Mouse (Mus musculus): ENCODE results near the gene Cabp5.
"Not testable (repeated sequence)": the region's sequence is repeated elsewhere in the genome, so short reads cannot be mapped to it uniquely, and the experiment has no call there.

The Cabp5 gene

GRCm38 (mm10) chr7:13397832-13398231 is at the start of gene Cabp5:
TSS of gene Cabp5 (plus strand) at chr7:13398132.
- DNase-seq (ENCODE audit: low read depth, low spot score) = peak; percentile 6

GRCm38 (mm10) chr7:13355943-13356342 is 42.0 kb upstream of the Cabp5 start:
- no peak for DNase-seq (ENCODE audit: low read depth, low spot score)

- no peak for DNase-seq (ENCODE audit: low read depth, low spot score)
These were observed 17.3 kb upstream of the Cabp5 start for GRCm38 (mm10) chr7:13380588-13380987.

GRCm38 (mm10) chr7:13450541-13450940 is 52.6 kb downstream of the Cabp5 start, which contains the start of gene Bsph1:
TSS of gene Bsph1 (plus strand) at chr7:13450841.
- DNase-seq (ENCODE audit: low read depth, low spot score) = not testable (repeated sequence)
